Mouse (Mus musculus) adrenal gland, postnatal 14 days (tissue): ENCODE measurements around the gene Lhfp. TPM values are rescaled to one million over a fixed set of nuclear protein-coding genes. Genes with fewer than 3 reads are reported as not detected.

Experiments used
- DNase-seq: peaks from one replicate; pipeline ENCODE4 v3.0.0; 2021; ENCODE audit warnings: mixed read lengths
- total RNA-seq: library from RNA; stranded (reverse); gene quantifications from 2 replicates; pipeline ENCODE4 v1.2.3, GENCODE M21; 2021

Lhfp gene
- total RNA-seq, 1 experiment from 2014 or later = 24.5 TPM

DNA sequence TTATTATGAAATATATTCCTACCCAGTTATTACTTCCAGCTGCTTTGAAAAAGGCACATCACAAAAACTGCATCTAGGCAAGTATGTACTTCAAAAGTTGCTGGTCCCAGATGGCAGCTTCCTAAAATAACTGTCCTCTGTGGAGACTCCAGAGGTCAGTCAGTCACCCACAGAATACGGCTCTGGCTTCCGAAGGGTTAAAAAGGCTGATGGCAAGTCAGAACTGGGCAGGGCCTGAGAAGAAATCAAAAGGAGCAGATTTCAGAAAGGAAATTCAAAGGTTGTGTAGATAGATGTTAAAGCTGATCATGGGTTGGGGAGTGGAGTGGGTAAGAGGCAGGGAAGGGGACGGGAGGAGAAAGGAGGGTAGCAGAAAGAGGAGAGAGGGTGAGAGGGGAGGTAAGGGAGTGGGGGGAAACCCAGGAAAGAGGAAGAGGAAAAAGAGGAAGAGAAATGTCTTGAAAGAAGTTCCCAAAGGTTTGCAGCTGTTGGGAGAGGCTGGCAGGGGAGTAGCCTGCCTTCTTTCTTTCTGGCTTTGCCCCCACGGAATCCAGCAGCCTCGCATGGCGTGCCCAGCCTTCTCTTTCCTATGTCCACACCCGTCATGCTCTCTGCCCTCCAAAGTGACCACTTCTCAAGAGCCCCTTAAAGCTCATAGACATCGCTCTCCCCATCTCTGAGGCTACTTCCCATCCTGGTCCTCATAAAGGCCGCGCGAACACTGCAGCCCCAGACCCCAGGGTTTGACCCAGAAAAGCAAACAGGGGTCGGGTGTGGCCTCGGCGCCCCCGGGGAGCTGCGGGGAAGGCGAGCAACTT lies 526 bp upstream of the Lhfp start:
- DNase-seq = no peak

DNA sequence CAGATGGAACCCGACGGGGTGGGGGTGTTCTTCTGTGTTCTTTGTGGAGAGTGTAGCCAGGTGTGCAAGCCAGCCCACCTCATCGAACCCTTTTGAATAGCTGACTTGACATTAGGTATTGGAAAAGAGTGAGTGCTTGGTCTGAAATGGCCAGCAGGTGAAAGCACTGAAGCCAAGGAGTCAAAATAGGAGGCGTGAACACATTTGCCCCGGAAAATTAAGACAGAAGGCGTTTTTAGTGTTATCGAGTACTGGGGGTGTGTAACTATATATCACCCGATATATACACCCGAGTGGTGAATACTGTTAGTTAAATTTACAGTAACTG lies 876 bp downstream of the Lhfp start:
- no peak for DNase-seq

DNA sequence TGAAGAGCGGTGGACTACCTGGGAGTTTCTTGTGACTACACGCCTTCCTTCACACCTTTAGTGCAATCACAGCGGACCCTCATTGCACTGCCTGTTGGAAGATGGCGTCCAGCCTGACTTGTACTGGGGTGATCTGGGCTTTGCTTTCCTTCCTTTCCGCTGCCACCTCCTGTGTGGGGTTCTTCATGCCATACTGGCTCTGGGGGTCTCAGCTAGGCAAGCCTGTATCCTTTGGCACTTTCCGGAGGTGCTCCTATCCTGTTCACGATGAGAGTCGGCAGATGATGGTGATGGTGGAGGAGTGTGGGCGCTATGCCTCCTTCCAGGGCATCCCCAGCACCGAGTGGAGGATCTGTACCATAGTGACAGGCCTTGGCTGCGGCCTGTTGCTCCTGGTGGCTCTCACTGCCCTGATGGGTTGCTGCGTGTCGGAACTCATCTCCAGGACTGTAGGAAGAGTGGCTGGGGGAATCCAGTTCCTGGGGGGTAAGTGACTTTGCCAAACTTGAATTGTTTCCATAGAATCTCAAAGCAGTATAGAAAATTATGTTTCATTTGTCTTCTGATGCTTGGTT lies 2.0 kb downstream of the Lhfp start:
- DNase-seq = no peak

DNA sequence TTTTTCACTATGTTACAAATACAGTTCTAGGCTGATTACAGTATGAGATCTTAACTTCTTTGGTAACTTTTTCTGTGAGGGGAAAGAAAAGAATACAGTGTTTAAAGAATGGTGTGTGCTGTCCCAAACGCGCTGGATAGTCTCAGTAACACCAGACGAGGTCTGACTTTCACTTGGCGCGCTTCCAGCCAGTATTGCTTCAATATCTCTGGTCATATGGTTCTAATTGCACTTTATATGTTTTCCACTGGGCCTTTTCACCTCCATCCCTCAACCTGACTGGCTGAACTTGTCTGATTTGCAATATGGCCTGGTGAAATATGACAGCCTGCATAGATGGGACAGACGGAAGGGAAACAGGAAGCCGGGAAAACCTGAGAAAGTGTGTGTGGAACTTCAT lies 2.9 kb downstream of the Lhfp start:
- peak; percentile 6 for DNase-seq

DNA sequence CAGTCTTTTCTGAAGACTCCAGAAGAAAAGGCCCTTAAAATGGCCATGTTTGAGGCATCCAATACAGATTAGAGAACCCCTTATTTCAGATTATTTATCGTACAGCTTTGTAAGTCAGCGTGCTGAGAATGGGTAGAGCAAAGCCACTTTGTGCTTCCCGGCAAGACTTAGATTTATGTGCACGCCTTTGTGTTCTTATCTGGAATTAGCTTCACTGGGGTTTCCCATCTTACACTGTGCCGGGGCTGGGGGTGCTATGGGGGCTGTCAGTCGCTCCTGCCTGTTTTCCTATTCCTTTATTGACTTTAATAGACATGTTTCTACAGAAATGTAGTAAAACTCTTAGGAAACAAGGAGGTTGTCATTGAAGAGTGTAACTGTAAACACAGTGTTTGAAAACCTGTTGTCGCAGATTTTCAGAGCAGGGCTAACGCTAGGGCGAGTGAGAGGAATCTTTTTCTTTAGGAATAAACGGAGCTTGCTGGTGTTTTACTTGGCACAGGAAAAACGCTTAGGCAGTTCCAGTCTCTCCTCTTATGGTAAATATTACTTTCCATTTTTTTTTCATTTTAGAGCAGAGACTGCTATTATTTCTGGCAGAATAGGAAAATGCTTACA lies 3.5 kb downstream of the Lhfp start:
- DNase-seq = no peak

DNA sequence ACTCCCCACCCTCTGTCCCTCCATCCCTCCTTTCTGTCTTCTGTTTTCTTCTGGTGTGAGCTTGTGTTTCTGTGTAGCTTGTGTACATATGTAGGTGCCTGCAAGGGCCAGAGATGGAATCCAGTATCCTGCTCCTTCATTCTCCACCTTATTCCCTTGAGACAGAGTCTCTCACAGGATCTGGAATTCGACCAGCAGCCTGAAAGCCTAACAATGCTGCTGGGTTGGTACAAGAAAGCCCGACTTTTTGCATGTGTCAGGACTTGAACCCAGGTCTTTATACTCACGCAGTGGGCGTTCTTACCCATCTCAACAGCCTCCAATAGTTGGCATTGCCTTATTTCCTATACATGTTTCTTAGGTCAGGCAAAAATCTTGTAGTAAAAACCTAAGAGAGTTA lies 4.4 kb downstream of the Lhfp start:
- no peak for DNase-seq

DNA sequence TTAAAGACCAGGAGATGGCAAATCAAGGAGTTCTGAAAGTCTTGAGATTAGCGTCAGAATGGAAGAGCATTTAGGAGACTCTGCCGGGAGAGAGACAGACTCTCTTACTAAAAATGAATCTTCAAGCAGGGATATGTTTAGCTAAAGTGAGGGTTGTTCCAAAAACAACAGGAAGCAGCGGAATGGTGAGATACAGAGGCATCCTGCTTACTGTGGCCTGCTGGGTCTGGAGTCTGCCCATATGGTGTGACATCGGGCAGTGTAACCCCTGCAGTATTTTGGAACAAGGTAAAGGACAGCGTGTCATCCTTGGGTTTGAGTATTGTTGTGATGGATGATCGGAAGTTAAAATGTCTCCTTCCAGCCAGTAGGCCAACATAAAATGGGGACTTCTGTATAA lies 5.0 kb downstream of the Lhfp start:
- DNase-seq = no peak

DNA sequence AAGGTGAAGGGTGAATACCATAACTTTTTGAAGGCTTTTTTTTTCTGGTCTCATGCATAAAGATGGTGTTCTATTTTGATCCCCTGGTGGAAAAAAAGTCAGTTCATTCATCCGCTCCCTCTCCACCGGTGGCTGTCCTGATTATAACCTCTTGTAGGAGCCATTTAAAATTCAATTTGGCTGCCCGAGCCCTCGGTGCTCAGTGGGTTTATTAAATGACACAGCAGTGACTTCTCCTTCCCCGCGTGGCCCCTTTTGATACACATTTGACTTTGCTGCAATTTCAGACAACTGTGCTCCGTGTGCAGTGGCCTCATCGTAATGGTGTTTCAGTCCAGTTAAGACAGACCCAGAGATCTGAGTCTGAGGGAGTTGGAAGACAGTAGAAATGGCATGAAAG lies 11.1 kb downstream of the Lhfp start:
- no peak for DNase-seq

DNA sequence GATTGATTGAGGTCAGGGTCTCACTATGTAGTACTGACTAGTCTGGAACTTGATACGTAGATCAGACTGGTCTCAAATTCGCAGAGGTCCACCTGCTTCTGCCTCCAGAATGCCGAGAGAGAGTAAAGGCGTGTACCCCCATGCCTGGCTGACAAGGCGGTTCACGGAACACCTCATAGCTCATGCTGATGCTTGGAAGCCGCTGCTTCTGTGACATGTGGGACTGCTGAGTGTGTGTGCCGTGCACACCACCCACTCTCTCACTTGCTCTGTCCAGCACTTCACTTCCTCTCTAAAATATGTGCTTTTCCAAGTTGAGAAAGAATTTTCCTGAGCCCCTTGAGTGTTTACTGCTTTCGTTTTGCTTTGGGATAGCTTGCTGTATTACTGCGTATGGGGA lies 15.1 kb downstream of the Lhfp start:
- no peak for DNase-seq

DNA sequence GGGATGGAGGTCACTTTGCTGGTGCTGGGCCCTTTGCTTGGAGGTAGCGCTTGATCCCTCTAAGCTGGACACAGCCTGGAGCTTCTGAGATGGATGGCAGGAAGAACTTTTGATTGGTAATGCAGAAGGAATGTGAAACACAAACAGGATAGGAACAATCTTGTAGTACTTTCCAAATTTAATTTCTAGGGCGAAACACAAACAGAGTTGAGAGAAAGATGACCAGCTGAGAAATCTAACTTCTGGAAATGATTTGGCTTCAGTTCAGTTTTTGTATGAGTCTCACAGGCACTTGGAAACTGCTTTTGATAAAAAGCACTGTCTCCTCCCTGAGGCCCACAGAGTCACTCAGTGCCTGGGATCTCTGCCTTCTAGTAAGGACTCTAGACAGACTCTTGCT lies 18.6 kb downstream of the Lhfp start:
- DNase-seq = no peak

DNA sequence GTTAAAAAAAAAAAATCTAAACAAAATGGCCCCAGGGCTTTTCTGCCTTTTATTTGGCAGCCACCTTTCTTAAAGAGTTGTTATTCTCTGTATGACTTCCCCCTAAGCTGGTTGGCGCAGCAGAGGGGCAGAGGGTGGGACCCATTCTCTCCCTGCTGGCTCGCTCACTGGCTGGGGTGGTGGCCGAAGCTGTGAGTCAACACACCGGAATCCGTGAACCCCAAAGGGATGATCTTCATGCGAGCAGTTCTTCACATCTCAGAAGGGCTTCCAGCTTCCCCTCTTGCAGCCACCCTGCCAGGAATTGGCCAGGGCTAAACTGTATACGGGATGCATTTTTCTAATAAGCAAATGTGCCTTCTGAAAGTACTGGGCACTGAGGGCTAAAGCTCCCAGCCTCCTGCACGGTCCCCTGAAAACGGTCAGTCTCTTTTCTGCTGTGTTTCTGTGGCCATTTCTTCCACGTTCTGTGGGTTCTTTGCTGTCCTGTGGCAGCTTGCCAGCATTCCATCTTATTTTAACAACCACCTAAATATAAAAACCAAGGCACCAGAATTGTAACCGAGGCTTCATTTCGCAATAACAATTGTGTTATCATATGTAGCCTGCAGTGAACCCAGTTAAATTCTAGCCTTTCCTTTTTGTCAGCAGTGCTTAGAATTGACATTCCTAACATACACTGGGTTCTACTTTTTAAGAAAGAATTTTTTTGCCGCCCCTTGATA lies 22.3 kb downstream of the Lhfp start:
- no peak for DNase-seq

DNA sequence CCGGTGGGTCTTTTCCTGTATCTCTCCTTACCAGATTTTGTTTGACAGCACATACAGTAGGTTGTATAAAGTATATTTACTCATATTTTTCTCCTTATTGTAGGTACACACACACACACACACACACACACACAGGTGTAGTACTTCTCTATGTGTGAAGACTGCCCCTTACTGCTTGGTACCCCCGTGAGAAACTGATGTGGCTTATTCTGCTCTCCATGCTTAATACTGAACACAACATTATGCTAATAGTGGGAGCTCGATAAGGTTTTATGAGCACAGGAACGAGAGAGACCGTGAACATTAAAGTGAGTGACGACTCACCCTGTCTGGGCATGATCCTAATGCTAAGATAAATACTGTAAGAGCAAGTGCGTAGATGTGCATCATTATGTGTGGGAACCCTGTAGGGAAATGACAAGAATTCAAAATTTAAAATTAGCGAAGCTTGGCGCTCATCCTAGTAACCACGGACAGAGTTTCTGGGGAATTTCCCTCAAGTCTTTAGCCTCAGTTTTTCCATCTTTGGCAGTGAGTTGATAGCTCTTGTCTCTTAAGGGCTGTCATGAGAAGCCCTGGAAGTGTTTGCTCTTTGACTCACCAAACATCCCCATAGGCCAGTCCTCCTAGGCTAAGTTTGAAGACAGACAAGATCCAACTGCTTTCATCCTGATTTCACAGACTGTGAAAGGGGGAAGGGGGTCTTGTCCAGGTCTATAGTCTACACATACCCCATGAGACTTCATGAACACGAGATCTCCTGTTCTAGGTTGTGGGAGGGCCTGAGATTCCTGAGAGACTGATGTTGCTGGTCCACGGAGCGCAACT lies 24.2 kb downstream of the Lhfp start:
- no peak for DNase-seq

DNA sequence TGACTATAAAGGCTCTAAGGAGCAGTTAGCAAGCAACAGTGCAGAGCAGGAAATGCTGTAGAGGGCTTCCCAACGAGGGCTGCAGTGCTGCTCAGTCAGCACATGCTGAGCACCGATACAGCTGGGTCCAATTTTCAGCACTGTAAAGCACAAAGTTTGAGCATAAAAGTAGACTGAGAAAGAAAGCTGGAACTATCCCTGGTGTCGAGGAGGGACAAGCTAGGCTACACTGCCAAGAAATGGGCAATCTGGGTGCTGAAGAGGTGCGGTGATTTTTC lies 24.7 kb downstream of the Lhfp start:
- DNase-seq = no peak

DNA sequence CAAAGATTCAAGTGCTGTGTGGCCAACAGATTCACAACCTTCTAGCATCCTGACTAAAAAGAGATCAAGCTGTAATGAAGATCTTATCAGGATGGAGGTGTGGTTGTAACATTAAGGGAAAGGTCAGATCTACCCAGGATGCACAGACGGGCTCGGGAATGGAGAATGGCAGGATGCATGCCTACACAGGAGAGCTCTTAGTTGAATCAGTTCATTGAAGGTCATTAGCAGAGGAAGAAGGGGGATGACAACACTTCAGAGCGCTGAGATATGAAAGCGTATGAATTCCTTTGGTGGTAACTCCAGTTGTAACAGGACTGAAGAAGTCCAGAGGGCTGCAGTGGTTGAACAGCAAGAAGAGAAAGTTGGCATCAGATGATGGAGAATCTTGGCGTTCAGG lies 27.1 kb downstream of the Lhfp start:
- no peak for DNase-seq

DNA sequence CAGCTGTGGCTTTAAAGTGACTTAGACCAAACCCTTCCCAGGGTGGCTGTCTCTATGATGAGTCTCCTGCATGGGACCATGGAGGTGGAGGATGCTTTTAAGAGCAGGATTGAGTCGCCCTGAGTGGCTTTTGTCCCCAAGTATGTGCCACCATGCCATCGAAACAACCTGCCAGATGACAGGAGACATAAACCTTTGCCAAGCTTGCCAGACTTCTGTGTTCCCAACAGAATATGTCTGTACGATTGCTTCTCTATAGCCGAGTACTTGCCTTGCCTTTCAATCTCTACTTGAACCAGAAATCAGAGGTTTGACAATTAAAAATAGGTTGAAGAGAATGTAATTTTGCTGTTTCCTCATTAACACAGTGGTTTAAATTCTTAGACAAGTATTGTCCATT lies 32.9 kb downstream of the Lhfp start:
- no peak for DNase-seq

DNA sequence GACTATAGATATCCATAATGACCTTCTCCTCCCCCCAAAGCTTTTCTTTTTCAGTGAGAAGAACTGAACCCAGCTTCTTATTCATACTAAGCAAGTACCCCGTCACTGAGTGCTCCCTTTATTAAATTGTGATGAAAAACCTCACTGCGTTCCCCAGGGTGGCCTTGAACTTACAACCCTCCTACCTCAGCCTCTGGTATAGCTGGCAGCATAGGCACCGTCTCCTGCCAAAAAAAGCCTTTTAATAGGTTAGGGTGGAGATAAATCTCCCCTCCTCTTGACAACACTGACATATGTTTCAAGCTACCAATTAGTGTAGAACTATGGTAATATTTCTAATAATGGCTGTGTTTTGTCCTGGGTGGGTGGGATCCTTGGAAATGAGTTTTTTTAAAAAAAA lies 33.4 kb downstream of the Lhfp start:
- DNase-seq = peak; percentile 5

DNA sequence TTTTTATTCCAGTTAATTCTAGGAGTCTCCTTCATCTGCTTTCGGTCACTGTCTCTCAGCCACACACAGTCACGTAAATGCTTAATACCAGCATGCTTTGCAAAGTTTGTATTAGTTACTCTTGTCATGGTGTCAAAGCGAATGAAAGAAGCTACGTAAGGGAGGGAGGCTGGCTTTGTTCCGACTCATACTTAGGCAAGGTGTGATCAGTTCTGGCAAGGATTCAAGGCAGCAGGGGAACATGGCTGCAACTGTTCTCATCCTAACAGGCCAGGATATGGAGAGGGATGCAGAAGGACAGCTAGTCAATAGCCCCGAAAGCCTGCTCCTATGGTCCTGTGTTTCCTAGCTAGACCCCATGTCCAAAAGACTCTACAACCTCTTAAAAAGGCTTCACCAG lies 39.0 kb downstream of the Lhfp start:
- no peak for DNase-seq

DNA sequence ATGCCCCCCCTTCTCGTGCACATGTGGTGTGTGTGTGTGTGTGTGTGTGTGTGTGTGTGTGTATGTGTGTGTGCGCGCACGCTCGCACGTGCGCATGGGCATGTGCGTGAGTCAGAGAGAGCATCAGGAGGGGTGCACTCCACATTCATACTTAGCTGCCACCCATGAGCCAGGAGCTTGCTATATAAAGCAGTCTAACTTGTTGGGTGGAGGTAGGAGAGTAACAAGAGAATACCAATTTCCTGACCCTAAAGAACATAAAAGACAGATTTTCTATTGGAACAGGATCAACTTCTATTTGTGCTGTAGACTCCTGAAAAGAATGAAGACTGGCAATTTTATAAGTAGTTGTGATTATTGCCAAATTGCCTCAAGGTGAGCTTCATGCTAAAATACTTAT lies 39.4 kb downstream of the Lhfp start:
- DNase-seq = no peak

DNA sequence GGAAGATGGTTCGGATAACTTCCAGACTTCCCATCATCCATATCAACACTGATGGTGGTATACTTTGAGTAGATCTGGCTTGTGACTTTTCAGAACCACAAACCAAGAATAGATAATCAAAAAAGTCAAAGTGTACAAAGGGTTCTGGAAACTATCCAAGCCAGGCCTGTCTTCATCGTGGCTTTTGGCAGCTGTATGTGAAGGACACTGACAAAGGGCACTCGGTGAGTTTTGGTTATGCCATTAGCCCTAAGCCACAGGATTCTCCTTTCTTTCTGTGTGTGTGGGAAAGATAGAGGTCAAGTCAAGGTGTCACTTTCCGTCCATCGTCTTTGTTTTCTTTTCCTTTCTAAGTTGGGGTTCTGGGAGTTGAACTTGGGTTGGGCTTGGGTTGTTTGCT lies 42.4 kb downstream of the Lhfp start:
- DNase-seq = no peak

DNA sequence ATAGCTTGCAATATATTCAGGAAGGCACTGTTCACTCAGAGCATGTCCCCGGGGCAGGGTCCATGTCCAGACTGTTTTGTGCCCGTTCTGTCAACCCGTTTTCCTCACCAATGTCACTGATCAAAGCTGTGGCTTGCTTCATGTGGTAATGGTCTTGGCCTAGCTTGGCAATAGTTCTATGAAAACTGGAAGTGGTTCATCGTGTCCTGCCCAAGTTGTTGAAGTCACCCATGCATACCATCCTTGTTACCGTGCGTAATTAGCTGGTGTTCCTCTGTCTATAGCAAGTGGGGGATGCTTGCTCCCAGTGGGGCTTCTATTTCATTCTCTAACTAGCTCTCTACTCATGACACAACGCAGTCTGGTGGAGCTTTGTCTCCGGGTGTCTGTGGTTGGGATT lies 43.5 kb downstream of the Lhfp start:
- no peak for DNase-seq

DNA sequence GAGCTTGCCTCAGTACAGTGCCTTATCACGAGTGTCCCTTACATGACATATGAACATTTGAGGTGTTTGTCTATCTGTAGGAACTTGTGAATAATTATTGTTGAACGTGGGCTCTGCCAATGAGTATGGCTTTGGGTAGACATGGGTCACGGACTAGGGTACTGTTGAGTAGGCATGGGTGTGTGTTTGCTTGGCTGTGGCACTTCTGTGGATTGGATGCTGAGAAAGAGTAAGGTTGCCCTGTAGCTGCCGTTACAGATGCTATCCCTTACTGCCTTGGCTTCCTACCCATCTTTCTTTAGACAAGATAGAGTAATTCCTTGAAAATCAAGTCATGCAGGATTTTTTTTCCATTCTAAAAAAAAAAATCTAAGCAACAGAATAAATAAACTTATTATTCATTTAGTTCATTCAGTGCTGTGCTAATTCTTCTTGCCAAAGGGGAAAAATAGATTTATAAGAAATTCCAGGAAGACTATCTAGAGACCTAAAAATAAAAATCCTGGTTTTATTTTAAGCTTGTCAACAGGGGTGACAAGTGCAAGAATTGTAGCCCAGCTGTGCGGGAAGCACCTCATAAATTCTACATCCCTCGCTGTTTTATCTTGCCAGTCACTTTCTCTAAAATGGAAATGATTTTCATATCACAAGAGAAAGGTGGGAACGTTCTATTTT lies 45.3 kb downstream of the Lhfp start:
- DNase-seq = no peak

DNA sequence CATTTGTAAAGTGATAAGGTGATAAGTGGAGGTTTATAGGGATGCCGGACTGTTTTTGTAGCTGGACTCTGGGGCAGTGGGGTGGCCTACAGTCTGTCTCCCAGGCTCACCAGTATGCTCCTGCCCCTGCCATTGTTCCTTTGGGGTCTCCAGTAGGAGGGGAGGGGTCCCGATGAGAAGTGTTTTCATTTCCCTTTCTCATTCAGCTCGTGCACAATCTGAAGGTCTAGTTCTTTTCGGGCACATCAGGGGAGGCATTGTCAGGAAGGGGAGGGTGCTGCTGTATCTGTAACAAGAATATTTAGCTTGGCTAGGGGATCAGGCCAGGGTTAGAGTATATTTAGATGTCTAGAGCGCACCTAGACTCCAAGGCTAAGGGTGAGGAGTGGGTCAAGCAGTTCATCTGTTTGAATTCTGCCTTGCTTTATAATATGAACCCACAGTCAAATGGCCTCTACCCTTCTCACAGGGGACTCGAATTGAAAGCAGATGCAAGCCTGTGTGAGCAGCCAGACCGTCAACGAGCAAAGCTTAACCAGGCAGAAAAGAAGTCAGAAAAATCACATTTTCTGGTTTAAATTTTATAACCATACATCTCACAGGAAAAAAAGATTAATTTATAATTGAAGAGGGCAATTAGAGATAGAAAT lies 46.0 kb downstream of the Lhfp start:
- DNase-seq = no peak
